Mouse (Mus musculus) stomach, postnatal 0 days (tissue): ENCODE measurements at regions not wholly inside any gene's neighbourhood (a gene's known extent, or its start where the extent isn't known, plus 50 kb on each side); places are given as distances from the start of the nearest gene placed in this dataset.

Source experiments
- CTCF ChIP-seq: IDR thresholded peaks from 2 replicates; pipeline ENCODE4 v1.5.1; 2016; ENCODE audit warnings: antibody characterized with exemption, low read depth, mild to moderate bottlenecking, moderate library complexity
- EP300 ChIP-seq: optimal IDR thresholded peaks from 2 replicates; pipeline ENCODE3; 2016; ENCODE audit warnings: antibody characterized with exemption

DNA sequence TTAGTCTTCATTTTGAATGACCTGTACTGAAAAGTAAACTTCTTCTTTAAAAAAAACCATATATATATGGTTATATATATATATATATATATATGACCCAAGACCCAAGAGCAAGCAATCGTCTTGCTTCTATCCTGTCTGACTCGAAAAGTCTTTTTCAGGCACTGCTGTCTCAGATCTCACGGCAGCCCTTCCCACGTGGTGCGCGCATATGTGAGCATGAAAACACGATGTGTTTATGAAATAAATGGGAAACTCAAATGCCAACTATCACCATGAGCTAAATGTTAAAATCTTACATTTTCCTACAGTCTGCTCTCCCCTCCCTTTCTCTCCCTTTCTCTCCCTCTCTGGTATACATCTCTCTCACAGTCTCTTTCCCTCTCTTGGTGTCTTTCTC is 1625.4 kb upstream of the Gm6569 start:
- TF ChIP-seq CTCF (no peak), EP300 (no peak)
